In the genomic region with DNA sequence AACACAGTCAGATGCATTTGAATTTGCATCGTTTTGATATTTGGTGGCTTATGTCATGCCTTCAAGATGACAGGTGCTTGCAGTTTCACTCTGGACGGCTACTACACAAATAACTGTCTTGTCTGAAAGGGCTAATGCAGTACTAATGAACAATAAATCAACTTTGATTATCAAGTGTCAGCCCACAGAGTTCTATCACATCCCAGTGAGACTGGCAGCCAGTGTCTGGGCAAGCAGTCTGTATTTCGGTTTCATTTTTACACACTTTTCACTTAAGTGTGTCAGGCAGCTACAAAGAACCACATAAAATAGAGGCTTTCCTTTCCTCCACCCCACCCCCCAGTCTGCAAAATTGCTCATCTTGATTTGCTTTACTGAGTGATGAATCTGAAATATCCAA, we compare ENCODE assay signal across 9 mouse cellular contexts.
DNase-seq lines count a peak whose midpoint lies in the region; ATAC-seq and TF ChIP-seq lines count a peak whose summit lies in the region.
"Had no signal": no experiment of that assay in that cellular context is flagged by ENCODE, and none has a peak within 500 bp of the region (broad histone marks: within the 10 kb centered on the region; RNA-seq: fewer than 3 reads in every experiment).

No protein-coding gene starts in this region.

- ATAC-seq in lung, embryonic 14.5 days (ENCODE audit: insufficient read depth), result no peak
- no peak for ATAC-seq in embryonic facial prominence, embryonic 14.5 days (ENCODE audit: low read depth)
- ATAC-seq in limb, embryonic 15.5 days (ENCODE audit: insufficient number of reproducible peaks, low FRiP score, low TSS enrichment, low read depth), result no peak
- no peak for ATAC-seq in stomach, embryonic 16.5 days (ENCODE audit: insufficient read depth, low FRiP score)

- no peaks in the 10 kb centered on the region for H3K27me3 ChIP-seq in lung, embryonic 14.5 days (ENCODE audit: insufficient read depth, low read length)
- H3K27me3 ChIP-seq in embryonic facial prominence, embryonic 14.5 days (replicated peaks; ENCODE audit: control insufficient read depth, insufficient read depth, low read length), result no peaks in the 10 kb centered on the region
- no peaks in the 10 kb centered on the region for H3K27me3 ChIP-seq in limb, embryonic 15.5 days
- no peaks in the 10 kb centered on the region for H3K27me3 ChIP-seq in stomach, embryonic 16.5 days (ENCODE audit: control insufficient read depth, insufficient read depth, low read length)

- peak overlapping the region; percentile 54 for H3K4me2 ChIP-seq in lung, embryonic 14.5 days
- peak overlapping the region; percentile 52 for H3K4me2 ChIP-seq in embryonic facial prominence, embryonic 14.5 days (ENCODE audit: low read depth, low read length)
- peak overlapping the region; percentile 34 for H3K4me2 ChIP-seq in limb, embryonic 15.5 days
- H3K4me2 ChIP-seq in stomach, embryonic 16.5 days (ENCODE audit: low read depth, low read length), result peak overlapping the region; percentile 66

- H3K9ac ChIP-seq in lung, embryonic 14.5 days, result no peak overlapping the region
- H3K9ac ChIP-seq in embryonic facial prominence, embryonic 14.5 days (ENCODE audit: low read depth, low read length), result peak overlapping the region; percentile 40; the same call in 1 of the 2 replicates
- H3K9ac ChIP-seq in limb, embryonic 15.5 days, result 0 out of 2 replicates have a peak overlapping the region, but pooled peaks have one; percentile 1
- peak overlapping the region; percentile 64 for H3K9ac ChIP-seq in stomach, embryonic 16.5 days (ENCODE audit: low read length)

- H3K4me3 ChIP-seq in lung, embryonic 14.5 days (ENCODE audit: low read depth, low read length), result peak overlapping the region; percentile 21
- peak overlapping the region; percentile 25 for H3K4me3 ChIP-seq in embryonic facial prominence, embryonic 14.5 days (ENCODE audit: low read depth, low read length)
- peak overlapping the region; percentile 27 for H3K4me3 ChIP-seq in limb, embryonic 15.5 days
- peak overlapping the region; percentile 44 for H3K4me3 ChIP-seq in stomach, embryonic 16.5 days (replicated peaks; ENCODE audit: low read length)

- H3K4me1 ChIP-seq in lung, embryonic 14.5 days (ENCODE audit: insufficient read depth), result peaks cover 3% of the 10 kb centered on the region
- peaks cover 5% of the 10 kb centered on the region; the same call in 1 of the 2 replicates for H3K4me1 ChIP-seq in embryonic facial prominence, embryonic 14.5 days (ENCODE audit: control insufficient read depth, insufficient read depth, low read length)
- H3K4me1 ChIP-seq in limb, embryonic 15.5 days, result peaks cover 24% of the 10 kb centered on the region
- peaks cover 34% of the 10 kb centered on the region for H3K4me1 ChIP-seq in stomach, embryonic 16.5 days (ENCODE audit: control insufficient read depth, insufficient read depth, low read length)

- 23% methylated on average over 3 of the region's 3 CpGs for WGBS in lung, embryonic 14.5 days
- WGBS in embryonic facial prominence, embryonic 14.5 days, result 42% methylated on average over 3 of the region's 3 CpGs
- 32% methylated on average over 3 of the region's 3 CpGs for WGBS in limb, embryonic 15.5 days
- 17% methylated on average over 3 of the region's 3 CpGs for WGBS in stomach, embryonic 16.5 days

- no peak overlapping the region for H3K27ac ChIP-seq in lung, embryonic 14.5 days (ENCODE audit: low read depth)
- no peak overlapping the region; the same call in 1 of the 2 replicates for H3K27ac ChIP-seq in embryonic facial prominence, embryonic 14.5 days (replicated peaks; ENCODE audit: low read depth, low read length)
- 0 out of 2 replicates have a peak overlapping the region, but pooled peaks have one; percentile 22 for H3K27ac ChIP-seq in limb, embryonic 15.5 days
- peak overlapping the region; percentile 51 for H3K27ac ChIP-seq in stomach, embryonic 16.5 days (ENCODE audit: low read length)

- no peak for DNase-seq in lung, embryonic 14.5 days
- no peak for DNase-seq in lung, postnatal 14 days
- DNase-seq in embryonic facial prominence, embryonic 14.5 days (ENCODE audit: low spot score), result no peak
- DNase-seq in Muller cell, postnatal 12 days (ENCODE audit: inconsistent ontology term), result no peak
- DNase-seq in ovary, postnatal 14 days (ENCODE audit: low spot score), result no peak
- no peak for DNase-seq in yolk sac, embryonic 10.5 days (ENCODE audit: low spot score)
- DNase-seq: kidney, postnatal 4 days had no signal

- no peaks in the 10 kb centered on the region for H3K36me3 ChIP-seq in lung, embryonic 14.5 days (ENCODE audit: insufficient read depth)
- H3K36me3 ChIP-seq in embryonic facial prominence, embryonic 14.5 days (ENCODE audit: control insufficient read depth, insufficient read depth, low read length), result no peaks in the 10 kb centered on the region
- no peaks in the 10 kb centered on the region for H3K36me3 ChIP-seq in limb, embryonic 15.5 days
- no peaks in the 10 kb centered on the region for H3K36me3 ChIP-seq in stomach, embryonic 16.5 days (ENCODE audit: control insufficient read depth, insufficient read depth, low read length)

- H3K9me3 ChIP-seq in lung, embryonic 14.5 days (ENCODE audit: low read depth, low read length), result no peaks in the 10 kb centered on the region
- no peaks in the 10 kb centered on the region for H3K9me3 ChIP-seq in embryonic facial prominence, embryonic 14.5 days (ENCODE audit: control insufficient read depth, low read length)
- no peaks in the 10 kb centered on the region for H3K9me3 ChIP-seq in limb, embryonic 15.5 days
- H3K9me3 ChIP-seq in stomach, embryonic 16.5 days (replicated peaks; ENCODE audit: control insufficient read depth, low read length), result no peaks in the 10 kb centered on the region

- no peak for TF ChIP-seq CTCF in lung, embryonic 14.5 days (IDR thresholded peaks at IDR 0.05; ENCODE audit: low read depth)

Comparison
In these comparisons a context has a peak if more than half of its experiments do, and no peak if none do; other contexts are left out.
1. H3K27ac ChIP-seq: peak in limb, embryonic 15.5 days (single experiment) and stomach, embryonic 16.5 days (single experiment); none in lung, embryonic 14.5 days (single experiment) and embryonic facial prominence, embryonic 14.5 days (single experiment).
2. Peak in every context shown above with its lines, with median percentiles within 50 percentile points of each other: H3K4me2 ChIP-seq and H3K4me3 ChIP-seq.